Mouse (Mus musculus) heart, adult 11 months (tissue): ENCODE data around the gene Tent4a.
"Not testable (repeated sequence)": the region's sequence is repeated elsewhere in the genome, so short reads cannot be mapped to it uniquely, and the experiment has no call there.

Experiments used
- DNase-seq: peaks from one replicate; pipeline ENCODE4 v3.0.0; 2022

Tent4a gene

DNA sequence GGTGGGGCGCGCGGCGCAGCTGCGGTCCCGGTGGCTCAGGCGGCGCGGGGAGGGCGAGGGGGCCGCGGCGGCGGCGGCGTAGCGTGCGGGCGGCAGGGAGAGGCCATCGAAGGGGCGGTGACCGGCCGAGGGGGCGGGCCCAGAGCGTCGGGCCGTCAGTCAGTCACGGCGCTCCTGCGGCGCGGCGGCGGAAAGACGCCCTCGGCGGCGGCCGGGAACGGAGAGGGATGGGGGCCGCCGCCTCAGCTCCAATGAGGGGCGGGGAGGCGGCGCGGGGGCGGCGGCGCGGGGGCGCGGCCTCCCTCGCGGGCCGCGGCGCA, at the start of gene Tent4a:
Gene Tent4a (minus strand): TSS at position 284 of the 320 bp plus-strand sequence.
- no peak for DNase-seq

DNA sequence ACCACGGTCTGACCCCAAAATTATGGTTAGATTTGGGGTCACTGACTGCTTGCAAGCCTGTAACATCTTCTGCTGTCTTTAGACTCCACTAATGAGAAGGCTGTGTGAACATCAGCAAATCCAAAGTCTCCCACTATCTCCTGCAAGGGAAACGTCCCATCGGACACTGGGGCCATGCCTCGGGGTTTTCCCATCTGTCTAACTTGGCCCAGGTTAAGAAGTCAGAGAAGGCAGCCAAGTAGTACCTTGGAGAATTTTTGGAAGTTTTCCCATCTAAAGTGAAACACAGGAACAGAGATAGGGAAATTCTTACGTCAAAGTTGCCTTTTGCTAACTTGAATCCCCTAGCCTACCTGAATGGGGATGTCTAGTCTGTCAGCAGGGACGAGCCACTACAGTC, 49.2 kb upstream of the Tent4a start:
- DNase-seq = peak; percentile 80

DNA sequence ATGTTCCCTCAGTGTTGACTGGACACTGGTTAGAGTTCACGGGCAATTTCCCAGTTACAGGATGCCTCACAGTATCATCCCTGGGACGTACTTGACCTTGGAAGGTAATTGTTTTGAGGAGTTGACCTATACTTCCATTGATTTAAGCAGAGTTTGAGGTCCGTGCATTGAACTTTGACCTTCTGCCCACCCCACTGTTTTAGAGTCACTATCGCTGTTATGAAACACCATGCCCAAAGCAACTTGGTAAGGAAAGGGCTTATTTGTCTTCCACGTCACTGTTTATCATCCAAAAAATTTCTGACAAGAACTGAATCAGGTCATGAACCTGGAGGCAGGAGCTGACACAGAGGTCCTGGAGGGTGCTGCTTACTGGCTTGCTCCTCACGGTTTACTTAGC, 48.0 kb upstream of the Tent4a start:
- no peak for DNase-seq

DNA sequence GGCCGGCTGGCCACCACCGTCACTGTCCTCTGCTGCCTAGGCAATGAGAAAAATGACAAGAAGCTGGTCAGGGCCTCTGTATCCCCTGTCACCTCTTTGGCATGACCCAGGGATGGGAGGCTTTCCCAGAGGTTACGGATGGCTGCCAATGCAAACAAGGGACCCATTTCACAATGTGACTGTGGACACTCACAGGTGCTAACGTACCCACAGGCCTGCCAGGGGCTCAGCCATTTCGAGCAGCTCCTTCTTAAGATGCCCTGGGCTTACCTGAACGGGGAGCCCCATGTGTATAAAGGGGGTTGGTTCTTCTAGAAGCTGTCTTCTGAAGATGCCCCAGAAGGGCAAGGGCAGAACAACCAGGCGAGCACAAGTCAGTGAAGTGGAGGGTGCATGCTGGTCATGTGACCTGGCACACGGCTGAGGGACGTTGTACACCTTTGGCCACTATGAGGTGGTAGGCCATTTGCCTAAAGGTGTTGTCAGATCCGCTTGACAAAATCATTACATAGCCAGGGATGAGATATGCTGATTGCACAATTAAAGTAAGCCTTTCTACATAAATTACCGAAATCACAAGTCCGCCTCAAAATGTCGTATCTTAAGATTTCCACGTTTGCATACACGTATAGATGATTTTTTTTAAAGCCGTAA, 42.9 kb upstream of the Tent4a start:
- peak; percentile 64 for DNase-seq

DNA sequence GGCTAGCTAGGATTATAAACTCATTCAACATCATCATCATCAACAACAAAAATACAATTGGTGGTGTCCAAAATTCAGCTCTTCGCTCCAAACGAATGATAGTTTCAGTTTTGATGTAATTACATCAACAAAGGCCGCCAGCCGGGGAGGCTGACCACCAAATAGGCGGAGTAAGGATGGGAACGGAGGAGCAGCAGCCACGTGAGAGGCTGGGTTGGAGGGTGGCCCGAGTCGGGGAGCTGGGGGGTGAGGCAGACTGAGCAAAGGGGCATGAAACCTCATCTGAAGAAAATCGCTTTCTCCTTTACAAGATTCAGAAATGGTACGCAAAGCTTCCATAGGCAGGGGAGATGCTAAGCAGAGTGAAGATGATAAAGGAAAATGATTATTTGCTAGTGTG, 42.3 kb upstream of the Tent4a start:
- peak; percentile 91 for DNase-seq

DNA sequence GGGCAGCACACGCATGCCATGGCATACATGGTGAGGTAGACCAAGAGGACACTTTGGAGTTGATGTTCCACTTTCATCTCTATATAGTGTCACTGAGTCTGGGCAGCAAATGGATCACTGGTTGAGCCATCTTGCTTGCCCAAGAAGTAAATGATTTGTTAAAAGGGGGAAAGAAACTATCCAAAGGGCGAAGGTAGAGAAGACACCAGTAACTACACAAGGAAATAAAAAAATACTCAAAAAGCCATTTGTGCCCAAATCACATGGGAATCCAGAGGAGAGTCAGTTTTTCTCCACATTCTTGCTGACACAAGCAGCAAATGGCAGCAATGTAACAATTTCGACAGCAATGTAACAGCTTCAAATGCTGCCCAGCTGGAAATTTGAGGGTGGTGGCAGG, 38.2 kb upstream of the Tent4a start:
- no peak for DNase-seq

DNA sequence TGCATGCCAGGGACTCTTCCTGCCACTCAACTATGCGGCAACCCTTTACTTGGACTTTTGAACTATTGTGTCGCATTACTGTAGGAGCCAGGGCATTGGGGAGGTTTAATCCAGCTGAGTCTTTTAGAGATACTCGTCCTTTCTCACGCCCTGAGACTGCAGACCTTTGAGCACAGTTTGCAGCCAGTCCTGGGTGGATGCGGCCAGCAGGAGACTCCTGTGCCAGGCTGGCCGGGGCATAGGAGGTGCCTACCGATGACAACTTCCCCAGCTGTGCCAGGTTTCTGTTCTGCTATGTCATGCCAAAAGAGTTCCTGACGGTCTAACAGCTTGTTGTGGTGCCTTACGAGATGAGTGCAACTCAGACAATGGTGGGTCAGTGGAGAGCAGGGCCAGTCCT, 34.8 kb upstream of the Tent4a start:
- DNase-seq = peak; percentile 91

DNA sequence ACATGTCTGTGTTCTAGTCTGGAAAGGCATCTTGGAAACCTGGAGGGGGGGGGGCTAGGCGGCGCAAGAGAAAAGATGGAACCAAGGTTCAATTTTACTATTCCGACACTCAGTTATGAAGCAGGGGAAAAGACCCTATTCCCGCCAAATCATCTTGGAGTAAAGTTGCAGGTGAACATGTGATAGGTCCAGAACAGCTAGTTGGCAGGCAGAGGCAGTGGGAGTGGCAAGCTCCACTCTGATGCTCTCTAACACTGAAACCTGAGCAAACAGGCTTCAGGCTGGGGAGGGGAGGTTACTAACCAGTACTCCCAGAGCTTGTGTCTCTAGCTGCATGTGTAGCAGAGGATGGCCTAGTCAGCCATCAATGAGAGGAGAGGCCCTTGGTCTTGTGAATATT, 31.0 kb upstream of the Tent4a start:
- not testable (repeated sequence) for DNase-seq

DNA sequence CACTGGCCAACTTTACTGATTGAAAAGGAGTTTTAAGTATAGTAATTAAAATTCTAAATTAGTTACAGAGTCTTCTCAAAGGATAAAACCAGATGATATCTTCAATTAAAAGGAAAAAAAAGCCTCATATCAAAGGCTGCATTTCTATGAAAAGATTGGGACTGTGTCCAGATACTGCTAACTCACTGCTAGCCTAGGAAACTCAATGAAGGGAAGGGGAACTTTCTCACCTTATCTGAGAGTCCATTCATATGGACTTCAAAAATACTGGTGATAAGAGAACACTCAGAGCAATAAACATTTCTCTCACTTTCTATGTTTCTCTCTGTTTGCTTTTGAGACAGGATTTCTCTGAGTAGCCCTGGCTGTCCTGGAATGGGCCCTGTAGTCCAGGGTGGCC, 30.2 kb upstream of the Tent4a start:
- no peak for DNase-seq

DNA sequence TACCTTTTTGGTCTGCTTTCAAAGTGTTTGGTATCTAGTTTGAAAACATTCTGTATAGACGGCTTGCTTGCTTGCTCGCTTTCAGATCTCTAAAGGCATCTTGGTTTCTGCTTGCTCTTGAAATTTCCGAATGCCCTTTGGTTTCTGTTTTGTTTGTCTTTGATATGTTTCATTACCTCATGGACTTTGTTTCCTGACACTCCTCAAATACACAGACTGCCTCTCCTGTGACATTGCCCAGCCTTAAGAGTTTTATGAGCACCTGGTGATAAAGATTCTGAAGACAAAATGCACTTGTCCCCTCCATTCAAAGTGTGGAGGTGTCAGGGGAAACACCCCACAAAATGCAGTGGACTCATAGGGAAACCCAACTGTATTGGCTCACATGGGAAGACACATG, 29.5 kb upstream of the Tent4a start:
- DNase-seq = no peak

DNA sequence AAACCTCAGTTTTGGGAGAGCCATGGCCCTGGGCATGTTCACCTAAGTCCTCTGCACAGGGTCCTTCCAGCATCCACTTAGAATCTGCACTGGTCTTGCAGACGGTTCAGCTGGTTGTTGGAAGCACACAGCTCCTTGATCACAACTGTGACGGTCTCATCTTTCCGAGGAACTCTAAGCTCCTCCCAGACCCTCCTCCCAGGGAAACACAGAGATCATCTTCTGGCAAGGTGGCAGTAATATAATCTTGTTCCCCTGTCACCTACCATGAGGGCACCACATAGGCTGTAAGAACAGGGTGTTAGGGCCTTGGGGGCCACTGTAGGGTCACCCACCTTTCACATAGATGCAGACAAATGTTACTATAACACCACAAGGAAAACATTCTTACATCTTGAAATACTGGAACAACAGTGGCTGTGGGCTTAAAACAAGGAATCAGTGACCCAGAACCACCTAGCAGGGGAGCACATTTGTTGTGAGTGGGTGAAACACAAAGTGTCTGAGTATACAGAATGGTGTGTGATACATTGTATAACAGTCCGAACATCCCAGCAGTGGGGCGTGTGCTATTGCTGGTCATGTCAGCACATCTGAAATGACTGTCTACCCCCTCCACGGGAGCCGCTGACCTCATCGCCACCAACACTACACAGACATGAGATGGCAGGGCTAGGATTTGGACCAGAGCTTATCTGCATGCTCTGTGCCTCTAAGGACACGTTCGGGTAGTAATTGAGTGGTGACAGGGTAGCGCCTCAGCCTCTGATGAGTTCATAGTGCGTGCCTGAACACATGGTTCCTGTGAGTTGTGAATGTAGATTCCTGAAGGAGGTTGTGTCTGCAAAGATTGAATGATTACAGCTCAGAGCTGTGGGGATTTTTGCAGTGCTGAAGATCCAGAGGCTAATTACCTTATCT, 28.5 kb upstream of the Tent4a start:
- peak; percentile 96 for DNase-seq

DNA sequence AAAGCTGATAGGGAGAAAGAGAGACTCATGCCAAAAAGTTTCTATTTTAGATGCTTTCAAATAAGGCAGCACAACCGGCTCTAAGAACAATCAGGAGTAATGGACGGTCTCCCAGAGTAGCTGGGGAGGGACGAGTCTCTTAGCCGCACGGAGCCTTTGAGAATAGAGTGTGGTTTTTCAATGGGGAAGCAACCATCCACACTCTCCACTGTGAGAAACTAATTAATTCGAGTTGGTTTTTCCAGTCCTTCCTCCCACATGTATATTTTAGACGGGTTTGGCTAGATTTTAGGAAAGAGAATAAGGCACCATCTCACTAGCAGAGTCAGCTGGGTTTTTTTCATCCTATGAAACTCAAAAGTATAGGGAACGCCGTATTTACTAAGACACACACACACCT, 27.6 kb upstream of the Tent4a start:
- DNase-seq = no peak

DNA sequence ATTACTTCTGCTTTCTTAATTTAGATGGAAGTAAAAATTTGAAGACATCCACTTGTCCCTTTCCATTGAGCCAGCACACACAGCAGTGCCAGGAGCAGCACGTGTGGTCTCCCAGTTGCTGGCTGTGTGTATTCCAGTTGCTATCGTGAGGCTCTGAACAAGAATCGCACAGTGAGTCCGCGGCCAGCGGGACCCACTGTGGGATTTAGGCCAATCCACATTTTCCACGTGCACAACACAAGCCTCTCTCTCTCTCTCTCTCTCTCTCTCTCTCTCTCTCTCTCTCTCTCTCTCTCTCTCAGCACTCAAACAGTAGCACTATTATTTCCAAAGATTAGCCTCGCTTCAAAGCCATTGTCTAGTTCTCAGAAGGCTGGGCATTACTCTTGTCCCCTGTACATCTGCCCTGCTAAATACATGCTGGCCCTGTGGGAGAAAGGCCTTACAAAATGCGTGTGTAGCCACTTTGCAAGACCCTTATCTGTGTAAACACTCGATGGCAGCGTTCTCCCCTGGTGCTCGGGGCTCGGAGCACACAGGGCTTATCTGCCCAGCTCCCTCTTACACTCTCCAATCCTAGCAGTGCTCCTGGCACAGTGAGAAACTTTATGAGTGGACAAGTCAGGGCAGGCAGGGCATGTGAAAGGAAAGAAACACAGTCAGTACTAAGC, 25.0 kb upstream of the Tent4a start:
- peak; percentile 91 for DNase-seq

DNA sequence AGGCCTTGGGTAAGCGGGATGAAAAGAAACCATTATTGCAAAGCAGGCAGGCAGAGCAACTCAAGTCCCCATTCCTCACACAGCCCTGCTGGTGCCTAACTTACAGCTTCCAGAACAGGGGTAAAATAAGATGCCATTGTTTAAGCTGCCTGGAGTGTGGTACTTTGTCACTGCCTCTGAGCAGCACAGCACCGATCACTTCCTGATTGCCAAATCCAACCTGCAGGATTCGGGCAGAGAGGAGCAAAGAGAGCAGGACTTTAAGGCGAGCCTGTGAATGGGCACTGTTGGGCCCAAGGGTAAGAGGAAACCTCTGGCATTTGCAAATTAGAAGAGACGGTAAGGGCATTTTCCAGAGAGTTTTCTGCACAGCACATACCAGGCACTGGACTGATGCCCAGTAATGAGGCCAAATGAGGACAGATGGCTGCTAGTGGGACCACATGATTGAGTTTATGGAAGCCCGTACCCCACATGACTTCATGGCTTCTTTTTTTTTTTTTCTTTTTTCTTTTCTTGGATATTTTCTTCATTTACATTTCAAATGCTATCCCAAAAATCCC, 23.8 kb upstream of the Tent4a start:
- peak; percentile 92 for DNase-seq

DNA sequence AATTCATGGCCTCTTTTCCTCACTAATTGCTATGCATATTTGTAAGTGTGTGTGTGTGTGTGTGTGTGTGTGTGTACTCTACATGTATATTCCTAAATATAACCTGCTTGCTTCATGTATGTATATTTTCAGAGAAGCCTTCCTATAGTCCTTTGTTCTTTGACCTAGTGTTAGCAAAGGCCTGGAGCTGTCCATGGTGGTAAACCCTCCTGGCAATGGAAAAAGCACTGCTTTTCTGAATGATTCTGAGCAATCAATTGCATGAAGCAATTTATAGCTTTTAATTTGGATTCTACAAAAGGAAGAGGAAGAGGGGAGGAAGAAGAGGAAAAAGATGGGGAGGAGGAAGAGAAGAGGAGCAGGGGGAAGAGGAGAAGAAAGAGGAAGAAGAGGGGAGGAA, 22.3 kb upstream of the Tent4a start:
- no peak for DNase-seq

DNA sequence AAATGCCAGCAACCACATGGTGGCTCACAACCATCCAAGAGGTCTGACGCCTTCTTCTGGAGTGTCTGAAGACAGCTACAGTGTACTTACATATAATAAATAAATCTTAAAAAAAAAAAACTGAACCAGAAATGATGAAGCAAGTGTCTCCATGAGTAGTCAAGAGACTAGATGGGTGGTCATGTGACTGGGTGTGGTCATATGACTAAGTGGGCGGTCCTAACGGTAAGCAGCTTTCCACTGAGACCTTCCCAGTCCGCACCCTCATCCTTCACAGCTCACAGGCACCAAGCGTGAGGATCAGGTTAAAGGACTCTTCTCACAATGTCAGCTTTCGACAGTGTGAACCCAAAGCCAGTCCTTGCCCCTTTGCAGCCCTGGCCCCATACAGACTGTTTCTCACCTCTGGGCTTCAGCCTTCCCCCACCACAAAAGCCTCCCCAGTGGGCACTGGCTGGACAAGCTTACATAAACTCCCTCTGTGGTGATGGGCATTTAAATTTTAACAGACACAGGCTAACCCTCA, 21.6 kb upstream of the Tent4a start:
- peak; percentile 68 for DNase-seq

DNA sequence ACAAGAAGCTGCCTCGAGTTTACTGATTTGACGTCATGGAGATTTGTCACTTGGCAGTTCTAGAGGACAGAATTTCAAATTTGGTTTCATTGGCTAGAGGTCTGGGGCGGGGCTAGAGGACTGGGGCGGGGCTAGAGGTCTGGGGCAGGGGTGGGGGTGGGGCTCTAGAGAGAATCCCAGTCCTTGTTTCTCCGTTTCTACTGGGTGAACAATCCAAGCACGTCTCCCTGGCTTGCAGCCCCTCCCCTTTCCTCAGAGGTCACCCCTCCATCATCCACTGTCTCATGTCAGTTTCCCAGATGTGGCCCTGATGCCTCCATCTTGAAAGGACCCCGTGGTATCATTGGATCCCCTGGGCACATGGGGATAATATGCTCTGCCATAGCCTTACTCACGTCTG, 20.6 kb upstream of the Tent4a start:
- no peak for DNase-seq

DNA sequence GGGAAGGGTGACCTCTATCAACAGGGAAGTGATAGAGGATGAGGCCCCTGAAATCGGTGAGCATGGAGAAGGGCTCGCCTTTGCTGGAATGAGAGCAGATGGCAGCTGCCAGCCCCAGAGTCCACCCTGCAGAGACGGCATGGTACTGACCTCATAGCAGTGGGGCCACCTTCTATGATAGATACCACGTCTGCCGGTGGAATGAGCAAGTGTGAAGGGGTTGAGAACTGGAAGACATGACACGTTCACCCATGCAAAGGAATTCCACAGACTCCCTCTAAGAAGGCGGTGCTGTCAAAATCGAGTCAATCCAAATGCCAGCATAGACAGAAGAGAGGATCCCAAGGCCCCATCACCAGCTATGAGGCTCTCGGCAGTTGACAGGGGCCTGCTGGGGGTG, 19.8 kb upstream of the Tent4a start:
- peak; percentile 70 for DNase-seq

DNA sequence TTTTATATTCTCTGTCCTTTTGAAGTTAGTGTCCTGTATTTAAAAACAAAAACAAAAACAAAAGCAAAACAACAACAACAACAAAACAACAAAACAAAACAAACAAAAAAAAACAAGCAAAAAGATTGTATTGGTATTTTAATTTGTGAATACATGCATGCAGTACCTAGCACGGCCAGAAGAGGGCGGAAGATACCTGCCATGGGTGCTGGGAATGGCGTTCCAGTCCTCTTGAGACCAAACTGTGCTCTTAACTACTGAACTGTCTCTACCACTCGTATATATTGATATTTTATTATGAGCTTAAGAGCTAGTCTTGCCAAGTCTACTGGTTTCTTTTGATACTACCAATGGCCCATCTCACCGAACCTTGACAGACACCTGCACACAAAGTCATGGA, 18.6 kb upstream of the Tent4a start:
- DNase-seq = no peak

DNA sequence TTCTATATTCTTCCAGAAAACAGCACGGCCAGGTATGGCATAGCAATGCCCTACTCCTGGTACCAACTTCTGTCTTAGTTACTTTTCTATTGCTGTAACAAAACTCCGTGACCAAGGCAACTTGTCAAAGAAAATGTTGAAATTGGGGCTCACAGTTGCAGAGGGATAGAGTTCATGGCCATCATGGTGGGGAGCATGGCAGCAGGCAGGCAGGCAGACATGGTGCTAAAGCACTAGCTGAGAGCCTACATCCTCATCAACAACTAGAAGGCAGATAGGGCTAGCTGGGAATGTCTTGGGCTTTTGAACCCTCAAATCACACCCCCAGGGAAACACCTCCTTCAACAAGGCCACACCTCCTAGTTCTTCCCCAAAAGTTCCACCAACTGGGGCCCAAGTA, 16.4 kb upstream of the Tent4a start:
- peak; percentile 75 for DNase-seq

DNA sequence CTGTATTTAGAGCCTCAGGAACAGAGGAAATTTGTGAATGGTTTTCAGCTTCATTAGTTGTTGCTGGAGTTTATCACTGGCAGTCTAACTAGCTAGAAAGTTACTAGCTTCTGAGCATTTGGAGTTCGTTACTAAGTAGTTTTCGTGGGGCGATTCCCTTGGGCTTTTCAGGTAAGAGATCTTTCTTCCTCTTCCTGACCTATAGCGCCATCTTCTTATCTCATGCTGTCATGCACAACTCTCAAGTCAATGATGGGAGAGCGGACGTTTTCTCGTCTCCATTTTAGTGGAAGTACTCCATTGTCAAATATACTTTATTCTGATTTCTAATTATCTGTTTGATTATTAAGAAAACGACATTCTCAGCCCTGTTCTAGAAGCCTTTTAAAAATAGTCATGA, 15.6 kb upstream of the Tent4a start:
- no peak for DNase-seq

DNA sequence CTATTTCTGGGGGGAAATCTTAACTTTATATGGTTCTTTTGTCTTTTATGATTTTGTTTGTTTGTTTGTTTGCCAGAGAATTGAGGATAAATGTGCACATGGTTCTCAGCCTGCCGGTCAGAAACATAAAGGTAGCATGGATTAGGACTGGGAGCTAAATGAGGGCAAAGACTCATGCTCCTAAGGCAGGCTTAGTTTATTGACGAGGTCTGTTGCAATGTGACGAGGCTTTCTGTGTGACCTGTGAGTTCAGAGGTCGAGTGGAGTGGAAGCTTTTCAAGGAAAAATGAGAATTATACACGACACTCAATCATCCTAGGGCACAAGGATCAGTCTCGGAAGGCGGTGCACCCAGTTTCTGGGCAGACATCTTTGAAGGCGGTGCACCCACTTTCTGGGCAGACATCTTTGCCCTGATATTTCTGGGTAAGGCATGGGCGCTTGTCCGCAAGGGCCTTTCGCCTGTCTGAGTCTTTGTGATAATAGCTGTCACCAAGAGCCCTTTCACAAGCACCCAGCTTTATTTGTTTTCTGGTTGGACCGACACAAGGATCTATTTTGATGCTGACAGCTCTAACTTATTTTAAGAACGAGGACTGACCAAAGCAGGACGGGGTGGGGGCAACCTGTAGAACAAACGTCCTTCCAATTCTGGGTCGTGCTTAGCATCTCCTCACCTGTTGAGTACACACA, 13.2 kb upstream of the Tent4a start:
- peak; percentile 92 for DNase-seq

DNA sequence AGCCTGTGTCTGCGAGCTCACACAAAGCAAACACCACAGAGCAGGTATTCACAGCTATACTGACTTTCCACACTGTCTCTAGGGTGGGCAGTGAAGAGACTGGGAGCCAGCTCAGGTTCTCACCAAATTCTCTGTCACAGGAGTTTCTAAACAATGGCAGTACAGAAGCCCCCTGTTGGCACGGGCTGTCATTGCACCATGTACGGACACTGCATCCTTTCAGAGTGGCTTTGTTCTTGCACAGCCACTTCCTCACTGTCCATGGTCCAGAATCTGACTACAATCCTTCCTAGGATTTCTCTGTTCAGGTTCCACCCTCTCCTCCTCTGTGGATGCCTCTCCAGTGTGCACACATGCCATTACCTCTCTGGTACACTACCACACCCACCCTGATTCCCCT, 10.6 kb upstream of the Tent4a start:
- peak; percentile 90 for DNase-seq
